Mouse (Mus musculus) liver, adult 2 months (tissue): ENCODE measurements around the gene Ushbp1. TPM values are rescaled to one million over a fixed set of nuclear protein-coding genes. Genes with fewer than 3 reads are reported as not detected.

Experiments
- DNase-seq: peaks from one replicate; pipeline ENCODE4 v3.0.0-alpha.2; 2011; ENCODE audit warnings: low read depth, low spot score; ENCODE audit errors: extremely low read depth
- H3K27ac ChIP-seq: fragments of 200-500 bp; replicated peaks from 2 replicates; pipeline ENCODE4 v1.5.1; 2012; ENCODE audit warnings: low read depth, mild to moderate bottlenecking, control low read depth, inconsistent platforms, low read length; ENCODE audit not compliant: insufficient read depth
- H3K27me3 ChIP-seq: fragments of 200-500 bp; 2 replicates; pipeline ENCODE4 v1.6.1; 2012; ENCODE audit warnings: mild to moderate bottlenecking, moderate library complexity, low read length, inconsistent platforms; ENCODE audit not compliant: control insufficient read depth, insufficient read depth
- H3K36me3 ChIP-seq: fragments of 200-500 bp; 2 replicates; pipeline ENCODE4 v1.6.1; 2012; ENCODE audit warnings: low read length, inconsistent platforms; ENCODE audit not compliant: control insufficient read depth, insufficient read depth
- H3K4me1 ChIP-seq: fragments of 200-500 bp; 2 replicates; pipeline ENCODE4 v1.6.1; 2011; ENCODE audit warnings: low read length; ENCODE audit not compliant: control insufficient read depth, insufficient read depth
- H3K4me3 ChIP-seq: fragments of 200-500 bp; 2 replicates; pipeline ENCODE4 v1.5.1; 2011; ENCODE audit warnings: low read depth, mild to moderate bottlenecking, control low read depth, low read length, moderate library complexity; ENCODE audit not compliant: insufficient read depth
- H3K79me2 ChIP-seq: fragments of 200-500 bp; 2 replicates; pipeline ENCODE4 v1.6.1; 2012; ENCODE audit warnings: inconsistent platforms, mild to moderate bottlenecking, low read length, moderate library complexity; ENCODE audit not compliant: control insufficient read depth, insufficient read depth
- H3K9ac ChIP-seq: fragments of 200-500 bp; 2 replicates; pipeline ENCODE4 v1.6.1; 2012; ENCODE audit warnings: low read depth, mild to moderate bottlenecking, control low read depth, inconsistent platforms, low read length
- CTCF ChIP-seq: fragments of 200-500 bp; IDR thresholded peaks from 2 replicates; pipeline ENCODE4 v1.5.1; 2011; ENCODE audit warnings: low read depth, low read length, control low read depth
- POLR2A ChIP-seq: fragments of 200-500 bp; IDR thresholded peaks from 2 replicates; pipeline ENCODE4 v1.6.1; 2011; ENCODE audit warnings: low read length, control low read depth; ENCODE audit not compliant: insufficient read depth; ENCODE audit errors: extremely low read depth
- WGBS: fragments of 180-500 bp; shearing (Covaris S2); methylation state at CpG from one replicate; pipeline ENCODE4 v1.1.7; 2018; 5-methylcytosine and 5-hydroxymethylcytosine counted together
- polyA plus RNA-seq: library from polyadenylated mRNA; depleted of rRNA; stranded (reverse); fragments of >200 nt; gene quantifications from 2 replicates; pipeline ENCODE4 v1.2.3, GENCODE M21; 2012
- total RNA-seq: library from RNA; depleted of rRNA; stranded (reverse); fragments of >200 nt; gene quantifications from 2 replicates; pipeline ENCODE4 v1.2.3, GENCODE M21; 2014

The Ushbp1 gene
- total and polyA plus RNA-seq, 2 experiments, result 7.9 to 13.6 TPM

DNA sequence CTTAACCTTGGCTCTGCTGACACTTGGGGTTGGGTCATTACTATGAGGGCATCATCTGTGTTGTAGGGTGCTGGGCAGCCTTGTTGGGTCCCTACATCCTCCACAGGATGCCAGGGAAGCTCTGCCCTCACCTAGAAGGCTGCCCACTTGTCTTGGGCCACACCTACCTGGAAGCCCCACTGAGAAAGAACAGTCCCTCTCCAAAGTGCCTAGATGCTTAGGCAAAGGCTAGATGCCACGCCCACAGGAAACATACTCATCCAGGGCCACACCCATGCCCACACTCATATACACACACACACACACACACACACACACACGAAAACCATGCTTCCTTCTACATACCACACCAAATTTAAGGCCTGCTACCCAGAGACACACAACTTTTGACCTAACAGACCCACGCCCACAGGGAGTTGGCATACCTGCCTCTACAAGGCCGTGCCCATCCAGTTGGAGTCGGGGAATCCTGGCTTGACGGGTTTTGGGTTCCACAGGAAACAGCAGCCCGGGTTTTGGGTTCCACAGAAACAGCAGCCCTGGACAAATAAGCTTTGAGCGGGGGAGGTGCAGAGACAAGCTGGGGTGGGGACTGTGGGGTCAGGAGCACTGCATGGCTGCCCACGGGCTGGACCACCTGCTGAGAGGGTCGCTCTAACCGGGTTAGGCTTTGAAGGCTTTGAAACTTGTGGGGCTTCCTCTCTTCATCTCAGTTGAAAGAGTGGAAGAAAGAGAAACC is 16.1 kb upstream of the Ushbp1 start:
- no peaks in the 10 kb centered on the region for H3K79me2 ChIP-seq
- H3K4me1 ChIP-seq, result no peaks in the 10 kb centered on the region
- H3K4me3 ChIP-seq, result no peak overlapping the region
- no peaks in the 10 kb centered on the region for H3K27me3 ChIP-seq
- H3K27ac ChIP-seq, result no peak overlapping the region
- 51% methylated on average over 11 of the region's 11 CpGs for WGBS
- H3K9ac ChIP-seq, result no peak overlapping the region
- no peak for DNase-seq
- no peak for TF ChIP-seq CTCF
- no peak for TF ChIP-seq POLR2A
- no peaks in the 10 kb centered on the region for H3K36me3 ChIP-seq

DNA sequence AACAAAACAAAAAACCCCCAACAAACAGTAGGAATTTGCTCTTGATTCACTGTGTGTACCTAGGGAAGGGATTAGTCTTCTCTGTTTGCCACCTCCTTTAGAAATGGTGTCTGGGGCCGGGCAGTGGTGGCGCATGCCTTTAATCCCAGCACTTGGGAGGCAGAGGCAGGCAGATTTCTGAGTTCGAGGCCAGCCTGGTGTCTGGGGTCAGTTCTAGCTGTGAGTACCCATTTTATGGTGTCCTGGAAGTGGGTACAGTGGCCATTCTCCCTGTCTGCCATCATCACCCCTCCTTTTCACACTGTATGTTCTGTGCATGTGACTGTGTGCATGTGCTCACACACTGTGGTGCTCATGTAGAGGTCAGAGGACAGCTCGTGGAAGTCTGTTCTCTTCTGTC is 12.6 kb upstream of the Ushbp1 start:
- Histone ChIP-seq H3K27me3 (no peaks in the 10 kb centered on the region), H3K4me3 (no peak overlapping the region), H3K9ac (no peak overlapping the region), H3K36me3 (no peaks in the 10 kb centered on the region), H3K27ac (no peak overlapping the region), H3K79me2 (no peaks in the 10 kb centered on the region), H3K4me1 (peaks cover 15% of the 10 kb centered on the region)
- no peak for DNase-seq
- TF ChIP-seq POLR2A, result no peak
- no peak for TF ChIP-seq CTCF
- 94% methylated on average over 4 of the region's 4 CpGs for WGBS

DNA sequence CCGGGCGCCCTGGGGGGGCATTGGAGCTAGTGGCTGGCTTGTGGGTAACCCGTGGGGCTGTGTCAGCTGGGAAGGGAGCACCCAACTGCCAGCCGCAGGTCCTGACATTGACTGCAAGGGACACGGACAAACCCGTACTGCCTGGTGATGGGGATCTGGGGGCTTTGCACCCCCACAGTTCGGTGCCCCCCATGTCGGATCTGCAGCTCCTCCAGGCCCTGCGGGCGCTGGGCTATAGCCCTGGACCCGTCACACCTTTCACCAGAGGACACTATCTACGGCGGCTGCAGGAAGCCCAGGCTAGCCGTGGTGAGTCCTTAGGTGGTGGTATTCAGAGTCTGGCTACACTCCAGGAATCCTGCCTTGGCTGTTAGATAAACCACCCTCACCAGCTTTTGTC is 11.8 kb upstream of the Ushbp1 start:
- no peak overlapping the region for H3K4me3 ChIP-seq
- H3K27ac ChIP-seq, result no peak overlapping the region
- no peak for TF ChIP-seq POLR2A
- TF ChIP-seq CTCF, result no peak
- no peaks in the 10 kb centered on the region for H3K79me2 ChIP-seq
- no peak overlapping the region for H3K9ac ChIP-seq
- H3K27me3 ChIP-seq, result no peaks in the 10 kb centered on the region
- peaks cover 15% of the 10 kb centered on the region for H3K4me1 ChIP-seq
- no peaks in the 10 kb centered on the region for H3K36me3 ChIP-seq
- 92% methylated on average over 14 of the region's 14 CpGs for WGBS
- no peak for DNase-seq

DNA sequence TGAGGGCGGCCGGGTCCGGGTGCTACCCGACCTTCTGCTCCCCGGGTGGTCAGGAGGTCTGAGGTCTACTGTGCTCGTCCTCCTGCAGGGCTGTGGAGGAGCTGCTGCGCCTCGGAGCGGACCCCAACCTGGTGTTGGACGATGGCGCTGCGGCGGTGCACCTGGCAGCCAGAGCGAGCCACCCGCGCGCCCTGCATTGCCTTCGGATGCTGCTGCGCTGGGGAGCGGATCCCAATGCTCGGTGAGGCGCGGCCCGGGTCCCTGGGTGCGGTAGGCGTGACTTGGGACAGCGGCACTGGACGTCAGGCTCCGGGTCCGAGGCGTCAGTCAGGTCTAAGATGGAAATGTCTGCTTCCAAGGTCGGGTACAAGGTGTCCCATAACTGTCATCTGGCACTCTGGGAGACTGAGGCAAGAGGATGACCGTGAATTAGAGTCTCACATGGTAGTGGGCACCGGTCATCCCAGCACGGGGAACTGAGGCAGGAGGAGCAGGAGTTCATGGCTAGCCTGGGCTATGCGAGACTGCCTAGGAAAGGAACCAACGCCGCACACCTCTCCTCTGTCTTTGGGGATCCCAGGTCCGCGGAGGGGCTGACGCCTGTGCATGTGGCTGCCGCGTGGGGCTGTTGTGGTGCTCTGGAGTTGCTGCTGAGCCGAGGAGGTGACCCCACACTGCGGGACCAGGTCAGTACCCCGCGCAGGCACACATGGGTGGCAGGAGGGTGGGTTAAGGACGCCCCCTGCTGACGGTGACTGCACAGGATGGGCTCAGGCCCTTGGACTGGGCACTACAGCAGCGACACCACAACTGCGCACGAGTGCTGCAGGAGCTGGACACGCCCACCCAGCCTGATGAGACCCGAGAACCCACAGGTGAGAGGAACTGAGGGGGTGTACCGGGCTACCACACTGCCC is 10.8 kb upstream of the Ushbp1 start:
- peak; percentile 31 for DNase-seq

DNA sequence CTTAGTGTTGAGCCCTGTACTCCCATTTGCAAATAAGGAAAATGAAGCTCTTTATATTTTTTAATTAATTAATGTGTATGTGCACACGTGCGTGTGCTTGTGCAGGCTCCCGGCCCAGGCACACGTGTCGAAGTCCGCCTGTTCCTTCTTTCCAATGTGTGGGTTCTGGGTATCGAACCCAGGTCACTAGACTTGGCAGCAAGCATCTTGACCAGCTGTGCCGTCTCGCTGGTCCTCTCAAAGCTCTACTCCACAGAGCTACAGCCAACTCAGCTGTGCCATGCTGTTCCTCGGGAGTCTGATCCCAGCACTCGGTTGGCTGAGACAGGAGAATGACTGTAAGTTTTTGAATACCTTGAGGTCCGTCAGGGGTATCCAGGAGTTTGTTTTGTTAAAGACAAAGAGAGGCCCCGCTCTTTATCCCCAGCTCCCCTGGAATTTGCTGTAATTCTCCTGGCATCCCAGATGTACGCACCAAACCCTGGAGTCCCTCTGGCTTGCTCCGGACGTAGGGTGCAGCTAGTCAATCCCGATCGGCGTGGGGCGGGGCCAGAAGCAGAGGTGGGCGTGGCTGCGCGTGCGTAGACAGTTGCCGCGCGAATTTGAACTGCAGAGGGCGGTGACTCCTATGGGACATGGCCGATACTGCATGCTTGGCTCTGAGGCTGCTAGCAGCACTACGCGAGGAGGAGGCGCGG is 9.9 kb upstream of the Ushbp1 start, which contains the start of gene Ankle1:
TSS of gene Ankle1 (plus strand) at position 610 of the 698 bp plus-strand sequence.
- H3K9ac ChIP-seq, result peak within 1 kb of the TSS; percentile 39
- no peaks in the 10 kb centered on the region for H3K36me3 ChIP-seq
- peaks cover 15% of the 10 kb centered on the region for H3K4me1 ChIP-seq
- peak within 1 kb of the TSS; percentile 25 for H3K4me3 ChIP-seq
- TF ChIP-seq CTCF, result peak; percentile 83
- TF ChIP-seq POLR2A, result peak; percentile 81
- no peaks in the 10 kb centered on the region for H3K79me2 ChIP-seq
- H3K27ac ChIP-seq, result peak within 1 kb of the TSS; percentile 62
- no peaks in the 10 kb centered on the region for H3K27me3 ChIP-seq
- DNase-seq, result peak; percentile 81
- 4% methylated on average over 33 of the region's 33 CpGs for WGBS

More for the DNA sequence above, 10.8 kb upstream of the Ushbp1 start:
- Histone ChIP-seq H3K79me2 (no peaks in the 10 kb centered on the region), H3K27ac (no peak overlapping the region), H3K36me3 (no peaks in the 10 kb centered on the region), H3K4me3 (peak overlapping the region; percentile 25; the same call in 1 of the 2 replicates), H3K9ac (0 out of 2 replicates have a peak overlapping the region, but pooled peaks have one; percentile 9), H3K27me3 (no peaks in the 10 kb centered on the region), H3K4me1 (peaks cover 15% of the 10 kb centered on the region)
- TF ChIP-seq CTCF, result peak; percentile 92
- TF ChIP-seq POLR2A, result no peak
- WGBS, result under 1% methylated on average over 55 of the region's 55 CpGs
